Mouse (Mus musculus) brain, embryonic 14.5 days (tissue): ENCODE results near the gene Atox1. TPM values are rescaled to one million over a fixed set of nuclear protein-coding genes. Genes with fewer than 3 reads are reported as not detected.
A peak's percentile ranks its signal among the peaks of the same experiment; 100 is the strongest.

Experiments
- DNase-seq: peaks from one replicate; pipeline ENCODE4 v3.0.0-alpha.2; 2011; ENCODE audit warnings: low read depth
- CTCF ChIP-seq: fragments of 200-500 bp; IDR thresholded peaks from 2 replicates; pipeline ENCODE4 v1.5.1; 2012; ENCODE audit warnings: inconsistent platforms, mild to moderate bottlenecking, moderate library complexity, borderline replicate concordance; ENCODE audit not compliant: insufficient read depth, insufficient read length; ENCODE audit errors: extremely low read depth
- POLR2A ChIP-seq: fragments of 200-500 bp; IDR thresholded peaks from 2 replicates; pipeline ENCODE4 v1.6.1; 2012; ENCODE audit warnings: mild to moderate bottlenecking, inconsistent platforms, borderline replicate concordance; ENCODE audit not compliant: poor library complexity, insufficient read depth, insufficient read length, severe bottlenecking; ENCODE audit errors: extremely low read depth
- polyA plus RNA-seq: library from polyadenylated mRNA; depleted of rRNA; stranded (reverse); fragments of >200 nt; gene quantifications from 2 replicates; pipeline ENCODE4 v1.2.3, GENCODE M21; 2012

The Atox1 gene
- polyA plus RNA-seq, 1 experiment = 179 TPM

GRCm38 (mm10) chr11:55468611-55469047 is 7.6 kb upstream of the Atox1 start:
- DNase-seq = no peak
- TF ChIP-seq CTCF (no peak), POLR2A (no peak)

- no peak for DNase-seq
- no peak for TF ChIP-seq CTCF
- no peak for TF ChIP-seq POLR2A
Observed at GRCm38 (mm10) chr11:55468012-55468411, 7.0 kb upstream of the Atox1 start.

GRCm38 (mm10) chr11:55465177-55465576 is 4.1 kb upstream of the Atox1 start:
- TF ChIP-seq POLR2A (no peak), CTCF (no peak)
- no peak for DNase-seq

- no peak for TF ChIP-seq POLR2A
- no peak for TF ChIP-seq CTCF
- no peak for DNase-seq
Observed at GRCm38 (mm10) chr11:55464707-55465106, 3.7 kb upstream of the Atox1 start.

- TF ChIP-seq CTCF (no peak), POLR2A (no peak)
Observed at GRCm38 (mm10) chr11:55462149-55462548, 1.1 kb upstream of the Atox1 start.

GRCm38 (mm10) chr11:55460559-55461018 is 450 bp downstream of the Atox1 start:
- TF ChIP-seq POLR2A (no peak), CTCF (peak; percentile 15; the same call in 1 of the 2 replicates)
- DNase-seq = no peak

More at GRCm38 (mm10) chr11:55462149-55462548, 1.1 kb upstream of the Atox1 start:
- no peak for DNase-seq

GRCm38 (mm10) chr11:55459850-55460558 is 1.0 kb downstream of the Atox1 start:
- TF ChIP-seq POLR2A (no peak), CTCF (no peak)
- no peak for DNase-seq

- no peak for DNase-seq
- TF ChIP-seq CTCF (no peak), POLR2A (no peak)
Observed at GRCm38 (mm10) chr11:55458501-55458900, 2.5 kb downstream of the Atox1 start.

- DNase-seq = no peak
- TF ChIP-seq CTCF (no peak), POLR2A (no peak)
Observed at GRCm38 (mm10) chr11:55455166-55455565, 5.9 kb downstream of the Atox1 start.

GRCm38 (mm10) chr11:55453640-55454039 is 7.4 kb downstream of the Atox1 start:
- DNase-seq = no peak
- TF ChIP-seq CTCF = no peak
- TF ChIP-seq POLR2A = no peak

- DNase-seq = no peak
- TF ChIP-seq CTCF = no peak
Observed at GRCm38 (mm10) chr11:55450311-55450710, 10.7 kb downstream of the Atox1 start.

- DNase-seq = no peak
- TF ChIP-seq CTCF (no peak), POLR2A (no peak)
Observed at GRCm38 (mm10) chr11:55449531-55449930, 11.5 kb downstream of the Atox1 start.
